Mouse (Mus musculus) v-Abl transformed pro-B cells (cell line): ENCODE measurements around the gene Chit1.

Source experiments
- in situ Hi-C, 2 experiments: fragments of 400-800 bp; cut with MboI; formaldehyde crosslinking; loops; one replicate each; pipeline ENCODE4 v1.15.1; 2025; ENCODE audit not compliant: unreplicated experiment in 2 of 2

The Chit1 gene

DNA sequence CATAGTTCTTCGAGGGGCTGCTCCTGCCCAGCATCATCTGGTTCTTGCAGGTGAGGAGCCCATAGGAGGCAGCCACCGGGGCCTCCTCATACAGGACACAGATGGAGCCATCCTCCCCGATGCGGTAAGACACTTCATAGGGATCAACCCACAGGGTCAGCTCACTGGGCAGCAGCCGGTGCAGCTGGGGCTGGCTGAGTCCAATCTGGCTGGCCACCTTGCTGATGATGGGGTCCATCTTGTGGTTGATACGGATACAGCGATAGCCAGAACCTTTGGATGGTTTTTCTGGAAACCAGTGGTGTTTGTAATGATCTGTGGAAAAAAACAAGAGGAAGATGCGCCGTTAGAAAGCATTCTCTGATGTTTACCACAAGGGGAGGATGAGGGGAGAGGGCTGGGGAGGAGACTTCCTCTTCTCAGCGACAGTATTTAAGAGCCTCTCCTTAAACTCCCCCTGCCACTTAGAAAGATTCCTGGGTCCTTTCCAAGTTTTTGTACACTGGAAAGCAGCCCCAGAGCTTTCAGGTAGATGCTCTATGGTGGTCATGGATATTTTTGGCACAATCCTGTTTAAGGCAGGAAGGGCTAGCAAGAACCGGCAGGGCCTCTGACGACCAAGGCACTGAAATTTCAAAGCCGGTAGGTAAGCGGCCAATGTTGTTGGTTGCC lies 33.5 kb upstream of the Chit1 start:
- in situ Hi-C loops = loop anchor here in 1 of 2 experiments (25.0 kb wide), 2 partner anchors 1040 to 1060 kb away; partner anchors contain the start of genes Arl8a, Mdm4, Pik3c2b and Ptpn7

DNA sequence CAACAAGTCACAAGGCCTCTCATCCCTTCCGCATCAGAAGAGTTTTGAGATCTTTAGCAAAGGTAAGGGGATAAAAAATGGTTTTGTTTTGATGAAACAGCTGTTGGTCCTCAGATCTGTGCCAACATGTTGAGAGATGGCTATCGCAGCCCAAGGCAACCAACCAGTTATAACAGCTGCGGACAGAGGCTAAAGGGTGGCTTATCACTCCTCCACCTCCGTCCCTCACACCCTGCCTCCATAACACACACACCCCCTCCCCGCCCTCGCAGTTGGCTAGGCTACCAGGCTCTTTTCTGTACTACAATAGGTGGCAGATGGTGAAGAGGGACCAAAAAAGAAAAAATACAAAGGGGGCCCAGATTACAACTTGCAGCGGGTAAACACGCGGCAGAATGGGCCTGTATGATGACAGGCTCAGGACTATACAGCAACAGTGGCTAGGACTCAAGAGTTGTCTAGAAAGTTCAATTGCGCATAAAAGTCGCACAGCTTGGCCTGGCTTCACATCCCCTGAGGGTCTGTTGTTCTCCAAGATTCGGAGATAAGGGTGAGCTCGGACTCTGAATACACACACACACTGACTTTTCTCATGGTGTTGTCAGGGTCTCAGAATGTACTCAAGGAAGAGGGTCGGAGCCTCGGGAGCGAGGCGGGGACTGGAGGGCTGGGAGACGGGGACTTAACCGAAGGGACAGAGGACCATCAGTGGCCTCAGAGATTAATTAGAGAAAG lies 32.8 kb upstream of the Chit1 start:
- in situ Hi-C loops = loop anchor here in 1 of 2 experiments (25.0 kb wide), 2 partner anchors 1041 to 1059 kb away; partner anchors contain the start of genes Arl8a, Mdm4, Pik3c2b and Ptpn7

- in situ Hi-C loops = loop anchor here in 1 of 2 experiments (25.0 kb wide), 2 partner anchors 1042 to 1058 kb away; partner anchors contain the start of genes Arl8a, Mdm4, Pik3c2b and Ptpn7
Observed at GRCm38 (mm10) chr1:134078802-134079476, 32.1 kb upstream of the Chit1 start, which contains the start of gene Btg2. Gene Btg2 (minus strand): TSS chr1:134079120.

GRCm38 (mm10) chr1:134079477-134080163 lies 31.4 kb upstream of the Chit1 start:
- in situ Hi-C loops = loop anchor here in 1 of 2 experiments (25.0 kb wide), 2 partner anchors 1042 to 1058 kb away; partner anchors contain the start of genes Arl8a, Mdm4, Pik3c2b and Ptpn7

- in situ Hi-C loops = loop anchor here in 1 of 2 experiments (25.0 kb wide), 2 partner anchors 1043 to 1057 kb away; partner anchors contain the start of genes Arl8a, Mdm4, Pik3c2b and Ptpn7
Observed at GRCm38 (mm10) chr1:134080406-134080805, 30.6 kb upstream of the Chit1 start.

GRCm38 (mm10) chr1:134080881-134081450 lies 30.1 kb upstream of the Chit1 start:
- in situ Hi-C loops = loop anchor here in 1 of 2 experiments (25.0 kb wide), 2 partner anchors 1044 to 1056 kb away; partner anchors contain the start of genes Arl8a, Mdm4, Pik3c2b and Ptpn7

GRCm38 (mm10) chr1:134082987-134083516 lies 28.0 kb upstream of the Chit1 start:
- in situ Hi-C loops = loop anchor here in 1 of 2 experiments (25.0 kb wide), 2 partner anchors 1046 to 1054 kb away; partner anchors contain the start of genes Arl8a, Mdm4, Pik3c2b and Ptpn7

- in situ Hi-C loops = loop anchor here in 1 of 2 experiments (25.0 kb wide), 2 partner anchors 1046 to 1054 kb away; partner anchors contain the start of genes Arl8a, Mdm4, Pik3c2b and Ptpn7
Observed at GRCm38 (mm10) chr1:134083676-134084075, 27.4 kb upstream of the Chit1 start.

DNA sequence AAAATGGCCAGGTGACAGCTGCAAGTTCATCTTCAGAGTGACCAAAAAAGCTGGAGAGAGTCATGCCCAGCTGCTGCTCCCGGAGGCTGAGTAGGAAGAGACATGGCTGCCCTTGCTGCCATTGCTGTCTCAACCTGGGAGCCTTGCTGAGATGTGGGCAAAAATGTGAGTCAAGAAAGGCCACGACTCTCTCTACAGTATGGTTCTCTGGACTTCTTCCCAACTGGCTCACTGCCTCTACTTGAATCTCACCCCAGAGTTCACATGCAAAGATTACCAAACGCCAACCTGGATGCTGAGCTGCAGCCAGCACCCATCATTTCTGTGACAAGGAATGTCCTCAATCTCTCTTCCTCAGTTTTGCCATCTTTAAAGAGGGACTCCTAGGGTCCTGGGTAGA lies 26.9 kb upstream of the Chit1 start:
- in situ Hi-C loops = loop anchor here in 1 of 2 experiments (25.0 kb wide), 2 partner anchors 1047 to 1053 kb away; partner anchors contain the start of genes Arl8a, Mdm4, Pik3c2b and Ptpn7

GRCm38 (mm10) chr1:134086017-134086416 lies 25.0 kb upstream of the Chit1 start:
- in situ Hi-C loops = loop anchor here in 1 of 2 experiments (25.0 kb wide), 2 partner anchors 1049 to 1051 kb away; partner anchors contain the start of genes Arl8a, Mdm4, Pik3c2b and Ptpn7

- in situ Hi-C loops = loop anchor here in 1 of 2 experiments (25.0 kb wide), 2 partner anchors 1050 kb away; partner anchors contain the start of genes Arl8a, Mdm4, Pik3c2b and Ptpn7
Observed at GRCm38 (mm10) chr1:134086811-134087398, 24.1 kb upstream of the Chit1 start.

DNA sequence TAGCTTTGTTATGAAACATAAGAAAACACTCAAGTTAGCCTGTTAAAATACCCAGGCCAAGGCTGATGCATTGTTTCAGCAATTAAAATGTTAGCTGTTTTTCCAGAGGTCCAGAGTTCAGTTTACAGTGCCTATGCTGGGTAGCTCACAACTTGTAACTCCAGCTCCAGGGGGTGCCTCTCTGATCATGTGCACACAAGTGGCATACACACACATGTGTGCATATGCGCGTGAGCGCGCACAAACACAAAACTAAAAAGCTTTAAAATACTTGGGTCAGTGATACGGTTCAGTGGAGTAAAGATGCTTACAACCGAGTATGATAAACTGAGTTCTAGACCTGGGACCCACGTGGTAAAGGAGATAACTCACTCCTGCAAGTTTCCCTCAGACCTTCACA lies 22.0 kb upstream of the Chit1 start:
- in situ Hi-C loops = loop anchor here in 1 of 2 experiments (25.0 kb wide), 2 partner anchors 1048 to 1052 kb away; partner anchors contain the start of genes Arl8a, Mdm4, Pik3c2b and Ptpn7

DNA sequence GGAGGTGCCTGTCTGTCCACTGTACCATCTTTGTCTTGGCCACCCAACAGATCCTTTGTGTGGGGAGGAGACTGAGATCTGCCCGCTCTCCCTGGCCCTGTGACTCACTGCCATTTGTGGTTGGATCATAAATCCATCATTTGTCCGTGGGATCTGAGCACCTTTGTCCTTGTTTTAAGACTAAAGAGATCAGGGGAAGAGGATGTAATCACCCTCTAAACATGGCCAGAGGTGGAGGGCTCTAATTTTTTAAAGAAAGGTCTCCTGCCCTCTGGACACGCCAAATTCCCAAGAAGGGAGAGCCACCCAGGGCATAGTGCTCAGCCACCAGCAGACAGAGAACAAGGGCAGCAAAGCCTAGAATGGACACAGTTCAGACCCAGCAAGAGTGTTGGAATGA lies 19.2 kb upstream of the Chit1 start:
- in situ Hi-C loops = loop anchor here in 1 of 2 experiments (25.0 kb wide), 2 partner anchors 1045 to 1055 kb away; partner anchors contain the start of genes Arl8a, Mdm4, Pik3c2b and Ptpn7

GRCm38 (mm10) chr1:134092368-134092767 lies 18.7 kb upstream of the Chit1 start:
- in situ Hi-C loops = loop anchor here in 1 of 2 experiments (25.0 kb wide), 2 partner anchors 1045 to 1055 kb away; partner anchors contain the start of genes Arl8a, Mdm4, Pik3c2b and Ptpn7

DNA sequence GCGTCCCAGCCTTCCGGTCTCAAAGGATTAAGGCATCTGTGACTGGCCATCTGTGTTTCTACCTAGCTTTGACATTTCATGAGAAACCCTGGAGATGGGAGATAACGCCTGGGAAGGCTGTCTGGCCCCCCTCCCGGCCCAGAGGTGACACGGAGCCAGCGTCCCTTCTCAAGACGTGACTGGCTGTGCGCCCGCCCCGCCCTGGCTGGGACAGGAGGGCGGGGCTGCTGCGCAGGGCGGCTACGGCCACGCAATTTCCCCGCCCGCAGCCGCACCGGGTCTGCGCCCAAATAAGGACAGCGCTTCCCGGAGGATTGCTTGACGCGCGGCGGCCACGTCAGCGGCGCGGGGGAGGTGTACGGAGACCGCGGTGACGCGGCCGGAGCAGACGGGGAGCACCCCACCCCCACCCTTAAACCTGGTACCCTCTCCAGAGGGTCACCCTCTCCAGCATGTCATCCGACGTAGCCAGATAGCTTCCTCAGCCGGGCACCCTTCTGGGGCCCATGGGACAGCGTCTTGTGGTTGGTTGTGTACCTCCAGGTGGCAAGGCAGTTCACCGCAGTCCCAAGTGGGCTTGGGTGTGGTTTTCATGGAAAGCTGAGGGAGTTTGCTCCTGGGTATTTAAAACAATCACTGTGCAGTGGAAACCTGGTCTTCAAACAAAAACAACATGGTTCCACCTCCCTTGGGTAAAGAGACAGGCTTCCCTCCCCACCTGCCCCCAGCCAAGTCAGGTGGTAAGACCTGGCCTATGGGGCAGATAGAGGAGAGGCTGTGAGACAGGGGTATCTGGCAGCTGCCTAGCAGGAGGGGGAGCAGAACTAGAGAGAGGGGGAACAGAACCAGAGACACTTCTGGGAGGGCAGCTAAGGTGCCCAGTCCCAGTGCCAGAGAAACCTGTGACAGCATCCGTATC lies 17.9 kb upstream of the Chit1 start:
- in situ Hi-C loops = loop anchor here in 1 of 2 experiments (25.0 kb wide), 2 partner anchors 1044 to 1056 kb away; partner anchors contain the start of genes Arl8a, Mdm4, Pik3c2b and Ptpn7

DNA sequence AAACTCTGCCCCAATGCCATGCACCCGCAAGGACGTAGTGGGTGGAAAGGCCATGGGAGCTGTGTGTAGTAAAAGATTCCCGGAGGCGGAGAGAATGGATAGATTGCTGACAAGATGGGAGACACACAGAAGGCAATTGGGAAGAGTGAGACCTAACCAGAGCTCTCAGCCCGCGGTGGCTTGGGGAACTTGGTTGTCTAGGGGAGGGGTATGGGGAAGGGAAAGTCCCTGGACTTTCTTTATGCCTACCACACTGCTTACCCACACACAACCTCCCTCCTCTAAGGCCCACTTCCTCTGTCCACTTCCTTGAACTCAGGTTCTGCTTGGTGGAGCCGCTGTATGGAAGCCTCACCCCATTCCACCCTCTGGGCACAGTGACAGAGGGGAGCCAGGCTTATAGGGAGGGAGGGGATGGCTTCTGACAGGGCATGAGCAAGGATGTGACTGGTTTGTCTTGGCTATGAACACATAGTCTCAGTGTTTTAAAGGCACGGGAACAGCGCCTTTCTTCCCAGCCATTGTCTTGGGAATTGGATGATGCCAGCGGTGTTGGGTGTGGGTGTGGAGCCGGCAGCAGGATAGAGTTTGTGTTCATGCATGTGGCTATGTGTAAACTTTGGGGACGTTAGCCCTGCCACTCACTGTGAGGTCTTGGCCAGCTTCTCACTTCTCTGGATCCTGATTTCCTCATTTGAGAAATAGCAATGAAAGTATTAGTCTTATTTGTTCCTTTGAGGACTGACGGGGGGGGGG lies 17.1 kb upstream of the Chit1 start:
- in situ Hi-C loops = loop anchor here in 1 of 2 experiments (25.0 kb wide), 2 partner anchors 1043 to 1057 kb away; partner anchors contain the start of genes Arl8a, Mdm4, Pik3c2b and Ptpn7
